Comparison of ENCODE assay signal across 16 mouse cellular contexts in genomic region chr13:91976541-91976940, GRCm38 (mm10).
"Had no signal": no experiment of that assay in that cellular context is flagged by ENCODE, and none has a peak within 500 bp of the region (broad histone marks: within the 10 kb centered on the region; RNA-seq: fewer than 3 reads in every experiment).

No protein-coding gene starts in this region.

- DNase-seq: retina, postnatal 1 day; right cerebral cortex, adult 18-20 months; right cerebral cortex, postnatal 14 days; right cerebral cortex, postnatal 25 days; right cerebral cortex, postnatal 4 days; spleen, adult 18-20 months; thymus, adult 18-20 months; thymus, adult 2 months; thymus, postnatal 14 days; thymus, postnatal 36 days; thymus, postnatal 4 days had no signal

- H3K9ac ChIP-seq: neural tube, embryonic 12.5 days; neural tube, embryonic 13.5 days; neural tube, embryonic 15.5 days; stomach, embryonic 15.5 days had no signal

- H3K4me1 ChIP-seq: neural tube, embryonic 12.5 days; neural tube, embryonic 13.5 days; neural tube, embryonic 15.5 days; stomach, embryonic 15.5 days had no signal

- H3K27me3 ChIP-seq: neural tube, embryonic 12.5 days; neural tube, embryonic 13.5 days; neural tube, embryonic 15.5 days; stomach, embryonic 15.5 days had no signal

- H3K36me3 ChIP-seq: neural tube, embryonic 12.5 days; neural tube, embryonic 13.5 days; neural tube, embryonic 15.5 days; stomach, embryonic 15.5 days had no signal

- H3K9me3 ChIP-seq: neural tube, embryonic 12.5 days; neural tube, embryonic 13.5 days; neural tube, embryonic 15.5 days; stomach, embryonic 15.5 days had no signal

- H3K4me2 ChIP-seq: neural tube, embryonic 12.5 days; neural tube, embryonic 13.5 days; neural tube, embryonic 15.5 days; stomach, embryonic 15.5 days had no signal

- H3K27ac ChIP-seq: neural tube, embryonic 12.5 days; neural tube, embryonic 13.5 days; neural tube, embryonic 15.5 days; stomach, embryonic 15.5 days; stomach, postnatal 0 days had no signal

- H3K4me3 ChIP-seq: neural tube, embryonic 12.5 days; neural tube, embryonic 13.5 days; neural tube, embryonic 15.5 days; stomach, embryonic 15.5 days had no signal
